Comparison of ENCODE assay signal across 8 mouse cellular contexts in genomic region chr17:3084551-3084930, GRCm38 (mm10). TPM values are rescaled to one million over a fixed set of nuclear protein-coding genes. Genes with fewer than 3 reads are reported as not detected.
DNase-seq lines count a peak whose midpoint lies in the region; ATAC-seq and TF ChIP-seq lines count a peak whose summit lies in the region.

No protein-coding gene starts in this region.

- peak; percentile 48; the same call in 1 of the 2 replicates for TF ChIP-seq CTCF in cerebellum, adult 2 months (IDR thresholded peaks at IDR 0.05; ENCODE audit: borderline replicate concordance, insufficient read depth, low read depth, low read length)

- H3K27ac ChIP-seq in cerebellum, adult 2 months (ENCODE audit: insufficient read depth, low read length) = peak overlapping the region; percentile 96
- peak overlapping the region; percentile 78 for H3K27ac ChIP-seq in hindbrain, embryonic 11.5 days (ENCODE audit: low read depth, low read length)

- H3K4me2 ChIP-seq in hindbrain, embryonic 11.5 days (replicated peaks; ENCODE audit: low read depth, low read length) = peak overlapping the region; percentile 50

- peak; percentile 76 for DNase-seq in Muller cell, postnatal 12 days (ENCODE audit: inconsistent ontology term)
- peak; percentile 71 to 78 for DNase-seq in cerebellum, adult 2 months
- peak; percentile 72 for DNase-seq in forelimb bud, embryonic 11.5 days (ENCODE audit: low read depth, low spot score)
- DNase-seq in hindbrain, embryonic 11.5 days (ENCODE audit: low spot score) = peak; percentile 87
- peak; percentile 75 to 78 for DNase-seq in left cerebral cortex, adult 18-20 months (ENCODE audit: low spot score in 2 of 2)
- peak; percentile 82 to 86 for DNase-seq in lung, postnatal 4 days
- DNase-seq in right cerebral cortex, postnatal 10 days (ENCODE audit: low spot score in 2 of 2) = peak; percentile 85 to 89
- DNase-seq in urinary bladder, postnatal 10 days (ENCODE audit: low spot score) = peak; percentile 36

- no peaks in the 10 kb centered on the region for H3K27me3 ChIP-seq in cerebellum, adult 2 months (ENCODE audit: control insufficient read depth, insufficient read depth, low read length)
- no peaks in the 10 kb centered on the region for H3K27me3 ChIP-seq in hindbrain, embryonic 11.5 days (ENCODE audit: control insufficient read depth, insufficient read depth, low read length)

- H3K4me1 ChIP-seq in cerebellum, adult 2 months (ENCODE audit: control insufficient read depth, insufficient read depth, low read length) = no peaks in the 10 kb centered on the region
- H3K4me1 ChIP-seq in hindbrain, embryonic 11.5 days (replicated peaks; ENCODE audit: control insufficient read depth, insufficient read depth, low read length) = no peaks in the 10 kb centered on the region

- WGBS in cerebellum, adult 2 months = under 1% methylated on average over 31 of the region's 31 CpGs
- 0% methylated on average over 30 of the region's 31 CpGs for WGBS in hindbrain, embryonic 11.5 days

- TF ChIP-seq POLR2A in cerebellum, adult 2 months (IDR thresholded peaks at IDR 0.05; ENCODE audit: borderline replicate concordance, insufficient read depth, low read length) = no peak

- H3K36me3 ChIP-seq in hindbrain, embryonic 11.5 days (ENCODE audit: control insufficient read depth, insufficient read depth, low read length) = no peaks in the 10 kb centered on the region

- H3K4me3 ChIP-seq in cerebellum, adult 2 months (replicated peaks; ENCODE audit: insufficient read depth, low read depth, low read length) = peak overlapping the region; percentile 70
- peak overlapping the region; percentile 46 for H3K4me3 ChIP-seq in hindbrain, embryonic 11.5 days (ENCODE audit: low read depth, low read length)

- peak overlapping the region; percentile 52 for H3K9ac ChIP-seq in hindbrain, embryonic 11.5 days (ENCODE audit: low read depth, low read length)

- no peaks in the 10 kb centered on the region for H3K9me3 ChIP-seq in hindbrain, embryonic 11.5 days (ENCODE audit: control insufficient read depth, low read length)

- ATAC-seq in hindbrain, embryonic 11.5 days (ENCODE audit: low FRiP score) = peak; percentile 31

RNA-seq across cellular contexts. Expression of gene Scaf8, which starts 30.2 kb away (rescaled TPM):
- polyA plus RNA-seq in cerebellum, adult 2 months (2012; rRNA removed) = 35.1 and 40.5 TPM in 2 replicates
- polyA plus RNA-seq in hindbrain, embryonic 11.5 days (2014; fragmentation: Nextera tagmentation; extraction: Ambion mirVana) = 24.3 and 25.9 TPM in 2 replicates
- total RNA-seq in left cerebral cortex, adult 18-20 months (2021) = 10 to 100 TPM; 54.9 to 57.5 TPM

Comparison
In these comparisons a context has a peak if more than half of its experiments do, and no peak if none do; other contexts are left out.
1. Peak in every context shown above with its lines: DNase-seq, ATAC-seq, H3K4me3 ChIP-seq and H3K27ac ChIP-seq.
2. DNase-seq: peak in every context shown above with its lines; median percentile 87 in hindbrain, embryonic 11.5 days; 87 in right cerebral cortex, postnatal 10 days; 84 in lung, postnatal 4 days; 76 in left cerebral cortex, adult 18-20 months; 76 in Muller cell, postnatal 12 days; 74 in cerebellum, adult 2 months; 72 in forelimb bud, embryonic 11.5 days; 36 in urinary bladder, postnatal 10 days.